Mouse (Mus musculus): Measurements from ENCODE around the gene Ddt. TPM values are rescaled to one million over a fixed set of nuclear protein-coding genes. Genes with fewer than 3 reads are reported as not detected.

The Ddt gene
- polyA plus RNA-seq, 1 experiment from 2014 or later: 222 TPM

- no peaks in the 10 kb centered on the region for H3K9me3 ChIP-seq (replicated peaks; ENCODE audit: control insufficient read depth, low read length)
- peak overlapping the region; percentile 49 for H3K9ac ChIP-seq (ENCODE audit: low read depth, low read length)
- WGBS (ENCODE audit: insufficient replicate concordance): 43% methylated on average over 3 of the region's 3 CpGs
- H3K4me3 ChIP-seq (ENCODE audit: low read depth, low read length): peak overlapping the region; percentile 47
- peak; percentile 25 for ATAC-seq (ENCODE audit: low read depth)
- H3K4me1 ChIP-seq (ENCODE audit: control insufficient read depth, low read depth, low read length): peaks cover 19% of the 10 kb centered on the region
- H3K4me2 ChIP-seq (ENCODE audit: low read depth, low read length): peak overlapping the region; percentile 90
- peak overlapping the region; percentile 80 for H3K27ac ChIP-seq (ENCODE audit: low read length)
- H3K36me3 ChIP-seq (ENCODE audit: control insufficient read depth, insufficient read depth): peaks cover 6% of the 10 kb centered on the region
- no peaks in the 10 kb centered on the region for H3K27me3 ChIP-seq (ENCODE audit: control insufficient read depth, insufficient read depth, low read depth, low read length)
Observed at GRCm38 (mm10) chr10:75762413-75762812, 10.8 kb downstream of the Ddt start.

GRCm38 (mm10) chr10:75760311-75760710 lies 12.9 kb downstream of the Ddt start:
- ATAC-seq (ENCODE audit: low read depth): no peak
- H3K9ac ChIP-seq (ENCODE audit: low read depth, low read length): no peak overlapping the region
- no peak overlapping the region for H3K4me3 ChIP-seq (ENCODE audit: low read depth, low read length)
- H3K9me3 ChIP-seq (replicated peaks; ENCODE audit: control insufficient read depth, low read length): no peaks in the 10 kb centered on the region
- peaks cover 6% of the 10 kb centered on the region for H3K36me3 ChIP-seq (ENCODE audit: control insufficient read depth, insufficient read depth)
- no peak overlapping the region for H3K4me2 ChIP-seq (ENCODE audit: low read depth, low read length)
- H3K27ac ChIP-seq (ENCODE audit: low read length): no peak overlapping the region
- H3K27me3 ChIP-seq (ENCODE audit: control insufficient read depth, insufficient read depth, low read depth, low read length): no peaks in the 10 kb centered on the region
- peaks cover 19% of the 10 kb centered on the region for H3K4me1 ChIP-seq (ENCODE audit: control insufficient read depth, low read depth, low read length)
- WGBS (ENCODE audit: insufficient replicate concordance): 89% methylated on average over 3 of the region's 3 CpGs

- ATAC-seq (ENCODE audit: low read depth): no peak
- Histone ChIP-seq H3K9ac (ENCODE audit: low read depth, low read length) (no peak overlapping the region), H3K9me3 (replicated peaks; ENCODE audit: control insufficient read depth, low read length) (no peaks in the 10 kb centered on the region), H3K4me3 (ENCODE audit: low read depth, low read length) (no peak overlapping the region), H3K4me2 (ENCODE audit: low read depth, low read length) (no peak overlapping the region), H3K36me3 (ENCODE audit: control insufficient read depth, insufficient read depth) (peaks cover 29% of the 10 kb centered on the region), H3K27ac (ENCODE audit: low read length) (no peak overlapping the region), H3K27me3 (ENCODE audit: control insufficient read depth, insufficient read depth, low read depth, low read length) (no peaks in the 10 kb centered on the region), H3K4me1 (ENCODE audit: control insufficient read depth, low read depth, low read length) (peaks cover 1% of the 10 kb centered on the region; the same call in 1 of the 2 replicates)
- WGBS (ENCODE audit: insufficient replicate concordance): 80% methylated on average over 11 of the region's 11 CpGs
Observed at GRCm38 (mm10) chr10:75756719-75757118, 16.5 kb downstream of the Ddt start.

- WGBS (ENCODE audit: insufficient replicate concordance): 39% methylated on average over 3 of the region's 3 CpGs
- ATAC-seq (ENCODE audit: low read depth): peak; percentile 75
- Histone ChIP-seq H3K27ac (ENCODE audit: low read length) (no peak overlapping the region), H3K36me3 (ENCODE audit: control insufficient read depth, insufficient read depth) (peaks cover 65% of the 10 kb centered on the region), H3K9ac (ENCODE audit: low read depth, low read length) (no peak overlapping the region), H3K27me3 (ENCODE audit: control insufficient read depth, insufficient read depth, low read depth, low read length) (no peaks in the 10 kb centered on the region), H3K4me2 (ENCODE audit: low read depth, low read length) (no peak overlapping the region), H3K4me3 (ENCODE audit: low read depth, low read length) (no peak overlapping the region), H3K9me3 (replicated peaks; ENCODE audit: control insufficient read depth, low read length) (no peaks in the 10 kb centered on the region), H3K4me1 (ENCODE audit: control insufficient read depth, low read depth, low read length) (no peaks in the 10 kb centered on the region)
Observed at GRCm38 (mm10) chr10:75744017-75744416, 29.2 kb downstream of the Ddt start.

- no peak overlapping the region for H3K4me3 ChIP-seq (ENCODE audit: low read depth, low read length)
- no peaks in the 10 kb centered on the region for H3K27me3 ChIP-seq (ENCODE audit: control insufficient read depth, insufficient read depth, low read depth, low read length)
- no peak overlapping the region for H3K27ac ChIP-seq (ENCODE audit: low read length)
- no peaks in the 10 kb centered on the region for H3K9me3 ChIP-seq (replicated peaks; ENCODE audit: control insufficient read depth, low read length)
- no peaks in the 10 kb centered on the region for H3K4me1 ChIP-seq (ENCODE audit: control insufficient read depth, low read depth, low read length)
- no peak for ATAC-seq (ENCODE audit: low read depth)
- H3K9ac ChIP-seq (ENCODE audit: low read depth, low read length): no peak overlapping the region
- H3K4me2 ChIP-seq (ENCODE audit: low read depth, low read length): no peak overlapping the region
- 88% methylated on average over 12 of the region's 12 CpGs for WGBS (ENCODE audit: insufficient replicate concordance)
- H3K36me3 ChIP-seq (ENCODE audit: control insufficient read depth, insufficient read depth): peaks cover 69% of the 10 kb centered on the region
Observed at GRCm38 (mm10) chr10:75743369-75743768, 29.8 kb downstream of the Ddt start.

- no peaks in the 10 kb centered on the region for H3K9me3 ChIP-seq (replicated peaks; ENCODE audit: control insufficient read depth, low read length)
- peaks cover 64% of the 10 kb centered on the region for H3K36me3 ChIP-seq (ENCODE audit: control insufficient read depth, insufficient read depth)
- H3K4me1 ChIP-seq (ENCODE audit: control insufficient read depth, low read depth, low read length): no peaks in the 10 kb centered on the region
- no peak overlapping the region for H3K4me3 ChIP-seq (ENCODE audit: low read depth, low read length)
- ATAC-seq (ENCODE audit: low read depth): no peak
- H3K9ac ChIP-seq (ENCODE audit: low read depth, low read length): no peak overlapping the region
- no peak overlapping the region for H3K27ac ChIP-seq (ENCODE audit: low read length)
- 87% methylated on average over 3 of the region's 3 CpGs for WGBS (ENCODE audit: insufficient replicate concordance)
- H3K27me3 ChIP-seq (ENCODE audit: control insufficient read depth, insufficient read depth, low read depth, low read length): no peaks in the 10 kb centered on the region
- H3K4me2 ChIP-seq (ENCODE audit: low read depth, low read length): no peak overlapping the region
Observed at GRCm38 (mm10) chr10:75740866-75741265, 32.3 kb downstream of the Ddt start.

- 87% methylated on average over 7 of the region's 7 CpGs for WGBS (ENCODE audit: insufficient replicate concordance)
- Histone ChIP-seq H3K4me2 (ENCODE audit: low read depth, low read length) (no peak overlapping the region), H3K9me3 (replicated peaks; ENCODE audit: control insufficient read depth, low read length) (no peaks in the 10 kb centered on the region), H3K36me3 (ENCODE audit: control insufficient read depth, insufficient read depth) (peaks cover 56% of the 10 kb centered on the region), H3K9ac (ENCODE audit: low read depth, low read length) (no peak overlapping the region), H3K27ac (ENCODE audit: low read length) (no peak overlapping the region), H3K4me1 (ENCODE audit: control insufficient read depth, low read depth, low read length) (no peaks in the 10 kb centered on the region), H3K4me3 (ENCODE audit: low read depth, low read length) (no peak overlapping the region), H3K27me3 (ENCODE audit: control insufficient read depth, insufficient read depth, low read depth, low read length) (no peaks in the 10 kb centered on the region)
- no peak for ATAC-seq (ENCODE audit: low read depth)
Observed at GRCm38 (mm10) chr10:75725449-75725848, 47.8 kb downstream of the Ddt start.

Other genes with a start within 250 kb of the Ddt start
- 0.05 and 0.06 TPM in 2 replicates for gene Lrrc75b, start 213.1 kb downstream of the Ddt start, polyA plus RNA-seq (2015; fragmentation: Nextera tagmentation; extraction: Ambion mirVana)
- 27.7 and 40.9 TPM in 2 replicates for gene Ggt1, start 211.8 kb downstream of the Ddt start, polyA plus RNA-seq (2015; fragmentation: Nextera tagmentation; extraction: Ambion mirVana)
- gene Ggt5, start 184.1 kb downstream of the Ddt start, polyA plus RNA-seq (2015; fragmentation: Nextera tagmentation; extraction: Ambion mirVana): 0.77 and 0.98 TPM in 2 replicates
- 1.8 and 2.3 TPM in 2 replicates for gene Susd2, start 129.4 kb downstream of the Ddt start, polyA plus RNA-seq (2015; fragmentation: Nextera tagmentation; extraction: Ambion mirVana)
- 11.6 and 13.6 TPM in 2 replicates for gene Cabin1, start 9.1 kb downstream of the Ddt start, polyA plus RNA-seq (2015; fragmentation: Nextera tagmentation; extraction: Ambion mirVana)
- gene Gm20441, start 7.5 kb upstream of the Ddt start, polyA plus RNA-seq (2015; fragmentation: Nextera tagmentation; extraction: Ambion mirVana): 0.18 TPM in 1 of 2 replicates, not detected in the other
- gene Gstt3, start 8.0 kb upstream of the Ddt start, polyA plus RNA-seq (2015; fragmentation: Nextera tagmentation; extraction: Ambion mirVana): 14.1 and 16.3 TPM in 2 replicates
- 181 and 217 TPM in 2 replicates for gene Gstt1, start 25.2 kb upstream of the Ddt start, polyA plus RNA-seq (2015; fragmentation: Nextera tagmentation; extraction: Ambion mirVana)
- gene Gstt4, start 49.1 kb upstream of the Ddt start, polyA plus RNA-seq (2015; fragmentation: Nextera tagmentation; extraction: Ambion mirVana): not detected in 2 replicates
- gene Gstt2, start 64.0 kb upstream of the Ddt start, polyA plus RNA-seq (2015; fragmentation: Nextera tagmentation; extraction: Ambion mirVana): 54.3 and 56.7 TPM in 2 replicates
- 906 and 964 TPM in 2 replicates for gene Mif, start 86.8 kb upstream of the Ddt start, polyA plus RNA-seq (2015; fragmentation: Nextera tagmentation; extraction: Ambion mirVana)
- gene Derl3, start 120.0 kb upstream of the Ddt start, polyA plus RNA-seq (2015; fragmentation: Nextera tagmentation; extraction: Ambion mirVana): 0.50 and 0.85 TPM in 2 replicates
- gene Smarcb1, start 148.2 kb upstream of the Ddt start, polyA plus RNA-seq (2015; fragmentation: Nextera tagmentation; extraction: Ambion mirVana): 55.9 and 56.8 TPM in 2 replicates
- 125 and 137 TPM in 2 replicates for gene Chchd10, start 159.7 kb upstream of the Ddt start, polyA plus RNA-seq (2015; fragmentation: Nextera tagmentation; extraction: Ambion mirVana)
- 2.1 and 2.7 TPM in 2 replicates for gene Mmp11, start 163.1 kb upstream of the Ddt start, polyA plus RNA-seq (2015; fragmentation: Nextera tagmentation; extraction: Ambion mirVana)
- 24.3 and 26.4 TPM in 2 replicates for gene Gm867, start 167.3 kb upstream of the Ddt start, polyA plus RNA-seq (2015; fragmentation: Nextera tagmentation; extraction: Ambion mirVana)
- gene Vpreb3, start 169.6 kb upstream of the Ddt start, polyA plus RNA-seq (2015; fragmentation: Nextera tagmentation; extraction: Ambion mirVana): 15.0 and 17.5 TPM in 2 replicates
- 0.06 and 0.14 TPM in 2 replicates for gene Gm5134, start 181.1 kb upstream of the Ddt start, polyA plus RNA-seq (2015; fragmentation: Nextera tagmentation; extraction: Ambion mirVana)

Data from liver, embryonic 16.5 days (tissue).